Comparison of ENCODE assay signal across 23 mouse cellular contexts in the genomic region with DNA sequence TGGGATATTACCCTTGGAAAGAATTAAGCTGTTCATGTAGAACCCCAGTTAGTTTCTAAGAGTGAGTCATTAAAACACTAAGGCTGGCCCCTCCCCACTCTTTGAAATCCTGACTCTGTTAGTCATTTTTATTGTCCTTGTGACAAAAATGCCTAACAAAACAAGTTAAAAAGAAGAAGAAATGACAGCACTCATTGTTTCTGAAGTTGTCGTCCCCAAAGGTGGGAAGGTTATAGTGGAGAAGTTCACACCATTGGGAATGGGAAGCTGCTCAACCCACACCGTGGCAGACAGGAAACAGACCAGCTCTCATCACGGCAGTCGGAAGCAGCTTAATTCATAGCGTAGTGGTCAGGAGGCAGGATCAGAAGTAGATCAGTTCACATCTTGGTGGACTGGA.
DNase-seq lines count a peak whose midpoint lies in the region; ATAC-seq and TF ChIP-seq lines count a peak whose summit lies in the region.
"Had no signal": no experiment of that assay in that cellular context is flagged by ENCODE, and none has a peak within 500 bp of the region (broad histone marks: within the 10 kb centered on the region; RNA-seq: fewer than 3 reads in every experiment).

No protein-coding gene starts in this region.

- H3K4me2 ChIP-seq in kidney, postnatal 0 days (ENCODE audit: low read length) = no peak overlapping the region
- H3K4me2 ChIP-seq in midbrain, embryonic 11.5 days = no peak overlapping the region
- no peak overlapping the region for H3K4me2 ChIP-seq in midbrain, embryonic 15.5 days
- H3K4me2 ChIP-seq: embryonic facial prominence, embryonic 12.5 days; forebrain, embryonic 13.5 days; forebrain, embryonic 15.5 days had no signal

- no peak overlapping the region for H3K4me3 ChIP-seq in kidney, postnatal 0 days (replicated peaks; ENCODE audit: low read depth, low read length)
- H3K4me3 ChIP-seq in midbrain, embryonic 11.5 days (ENCODE audit: low read depth, low read length) = no peak overlapping the region
- no peak overlapping the region for H3K4me3 ChIP-seq in midbrain, embryonic 15.5 days
- H3K4me3 ChIP-seq: embryonic facial prominence, embryonic 10.5 days; embryonic facial prominence, embryonic 12.5 days; forebrain, embryonic 13.5 days; forebrain, embryonic 15.5 days had no signal

- peak; percentile 43 for DNase-seq in adrenal gland, adult 2 months
- DNase-seq in adrenal gland, adult 8-10 months = no peak
- DNase-seq in kidney, postnatal 0 days (ENCODE audit: low spot score) = peak; percentile 46
- DNase-seq in kidney, adult 18-20 months = no peak
- peak; percentile 64 for DNase-seq in midbrain, embryonic 11.5 days (ENCODE audit: low spot score, missing footprints)
- DNase-seq: adrenal gland, postnatal 14 days; B cell, adult 2 months; cerebellum, adult 11-12 months; cerebellum, adult 2 months; cerebellum, adult 9-10 months; cerebellum, postnatal 10 days; cerebellum, postnatal 25 days; forebrain, postnatal 0 days had no signal

- 18% methylated on average over 5 of the region's 5 CpGs for WGBS in kidney, postnatal 0 days
- 73% methylated on average over 5 of the region's 5 CpGs for WGBS in midbrain, embryonic 11.5 days
- WGBS in midbrain, embryonic 15.5 days = 73% methylated on average over 5 of the region's 5 CpGs

- no peak for ATAC-seq in kidney, postnatal 0 days (replicated peaks; ENCODE audit: low FRiP score, low read depth)
- no peak for ATAC-seq in midbrain, embryonic 11.5 days (ENCODE audit: low FRiP score)
- ATAC-seq in midbrain, embryonic 15.5 days (replicated peaks) = no peak
- ATAC-seq: activated CD4-positive, CD25-positive, alpha-beta regulatory T cell, adult 4 months; CD4-positive, CD25-positive, alpha-beta regulatory T cell, adult 4 months; forebrain, embryonic 13.5 days; forebrain, embryonic 15.5 days; forebrain, postnatal 0 days; Patski had no signal

- no peaks in the 10 kb centered on the region for H3K9me3 ChIP-seq in kidney, postnatal 0 days (replicated peaks; ENCODE audit: low read length)
- H3K9me3 ChIP-seq in midbrain, embryonic 11.5 days (ENCODE audit: control insufficient read depth, low read length) = no peaks in the 10 kb centered on the region
- no peaks in the 10 kb centered on the region for H3K9me3 ChIP-seq in midbrain, embryonic 15.5 days
- H3K9me3 ChIP-seq: embryonic facial prominence, embryonic 10.5 days; embryonic facial prominence, embryonic 12.5 days; forebrain, embryonic 13.5 days; forebrain, embryonic 15.5 days had no signal

- no peak overlapping the region for H3K9ac ChIP-seq in kidney, postnatal 0 days (ENCODE audit: low read depth, low read length)
- H3K9ac ChIP-seq in midbrain, embryonic 11.5 days (ENCODE audit: low read length) = no peak overlapping the region
- no peak overlapping the region for H3K9ac ChIP-seq in midbrain, embryonic 15.5 days
- H3K9ac ChIP-seq: embryonic facial prominence, embryonic 12.5 days; forebrain, embryonic 13.5 days; forebrain, embryonic 15.5 days; forebrain, postnatal 0 days had no signal

- H3K36me3 ChIP-seq in kidney, postnatal 0 days (ENCODE audit: insufficient read depth, low read length) = no peaks in the 10 kb centered on the region
- H3K36me3 ChIP-seq in midbrain, embryonic 11.5 days (ENCODE audit: control insufficient read depth, insufficient read depth, low read length) = no peaks in the 10 kb centered on the region
- H3K36me3 ChIP-seq in midbrain, embryonic 15.5 days (replicated peaks) = no peaks in the 10 kb centered on the region
- H3K36me3 ChIP-seq: embryonic facial prominence, embryonic 10.5 days; embryonic facial prominence, embryonic 12.5 days; forebrain, embryonic 15.5 days; G1E had no signal

- no peaks in the 10 kb centered on the region for H3K4me1 ChIP-seq in kidney, postnatal 0 days (replicated peaks; ENCODE audit: insufficient read depth, low read length)
- H3K4me1 ChIP-seq in midbrain, embryonic 11.5 days (ENCODE audit: control insufficient read depth, insufficient read depth, low read length) = peaks cover 3% of the 10 kb centered on the region; the same call in 1 of the 2 replicates
- peaks cover 11% of the 10 kb centered on the region; the same call in 1 of the 2 replicates for H3K4me1 ChIP-seq in midbrain, embryonic 15.5 days
- H3K4me1 ChIP-seq: embryonic facial prominence, embryonic 12.5 days had no signal

- H3K27ac ChIP-seq in kidney, postnatal 0 days = no peak overlapping the region
- no peak overlapping the region for H3K27ac ChIP-seq in midbrain, embryonic 11.5 days (ENCODE audit: low read depth, low read length)
- no peak overlapping the region for H3K27ac ChIP-seq in midbrain, embryonic 15.5 days
- H3K27ac ChIP-seq: embryonic facial prominence, embryonic 10.5 days; embryonic facial prominence, embryonic 12.5 days; forebrain, embryonic 13.5 days; forebrain, embryonic 15.5 days had no signal

- TF ChIP-seq CTCF in kidney, postnatal 0 days (IDR thresholded peaks at IDR 0.05; ENCODE audit: low read depth) = no peak

- no peaks in the 10 kb centered on the region for H3K27me3 ChIP-seq in kidney, postnatal 0 days (ENCODE audit: insufficient read depth, low read length)
- no peaks in the 10 kb centered on the region for H3K27me3 ChIP-seq in midbrain, embryonic 11.5 days (ENCODE audit: control insufficient read depth, insufficient read depth, low read length)
- 0 out of 2 replicates have a peak, but pooled peaks cover 2% of the 10 kb centered on the region for H3K27me3 ChIP-seq in midbrain, embryonic 15.5 days (replicated peaks)
- H3K27me3 ChIP-seq: CH12.LX; embryonic facial prominence, embryonic 12.5 days; forebrain, embryonic 13.5 days; forebrain, embryonic 15.5 days; Patski had no signal

Comparison
In these comparisons a context has a peak if more than half of its experiments do, and no peak if none do; other contexts are left out.
1. DNase-seq: peak in adrenal gland, adult 2 months (single experiment), kidney, postnatal 0 days (single experiment) and midbrain, embryonic 11.5 days (single experiment); none in adrenal gland, adult 8-10 months (single experiment) and kidney, adult 18-20 months (single experiment).